Mouse (Mus musculus): ENCODE data around the gene Fancg. TPM values are rescaled to one million over a fixed set of nuclear protein-coding genes. Genes with fewer than 3 reads are reported as not detected.

Gene Fancg
- polyA plus RNA-seq, 1 experiment from 2014 or later: 26.8 TPM

Other genes starting within 250 kb of the Fancg start
- not detected in 2 replicates for gene Ccl21a, start 236.5 kb downstream of the Fancg start, polyA plus RNA-seq (2016; fragmentation: Nextera tagmentation; extraction: Ambion mirVana)
- gene Fam205a1, start 156.6 kb downstream of the Fancg start, polyA plus RNA-seq (2016; fragmentation: Nextera tagmentation; extraction: Ambion mirVana): not detected in 2 replicates
- gene Gm12394, start 153.7 kb downstream of the Fancg start, polyA plus RNA-seq (2016; fragmentation: Nextera tagmentation; extraction: Ambion mirVana): 0.06 TPM in 1 of 2 replicates, not detected in the other
- gene Fam205c, start 136.3 kb downstream of the Fancg start, polyA plus RNA-seq (2016; fragmentation: Nextera tagmentation; extraction: Ambion mirVana): 0.10 TPM in 1 of 2 replicates, not detected in the other
- gene Phf24, start 93.8 kb downstream of the Fancg start, polyA plus RNA-seq (2016; fragmentation: Nextera tagmentation; extraction: Ambion mirVana): 0.16 TPM in 1 of 2 replicates, not detected in the other
- gene Dnajb5, start 60.7 kb downstream of the Fancg start, polyA plus RNA-seq (2016; fragmentation: Nextera tagmentation; extraction: Ambion mirVana): 7.0 and 8.8 TPM in 2 replicates
- 0.51 and 0.87 TPM in 2 replicates for gene 1700022I11Rik, start 40.9 kb downstream of the Fancg start, polyA plus RNA-seq (2016; fragmentation: Nextera tagmentation; extraction: Ambion mirVana)
- 650 and 691 TPM in 2 replicates for gene Vcp, start 10.0 kb downstream of the Fancg start, polyA plus RNA-seq (2016; fragmentation: Nextera tagmentation; extraction: Ambion mirVana)
- 21.7 and 27.5 TPM in 2 replicates for gene Pigo, start 15.3 kb upstream of the Fancg start, polyA plus RNA-seq (2016; fragmentation: Nextera tagmentation; extraction: Ambion mirVana)
- gene Stoml2, start 21.2 kb upstream of the Fancg start, polyA plus RNA-seq (2016; fragmentation: Nextera tagmentation; extraction: Ambion mirVana): 484 and 538 TPM in 2 replicates
- 6.6 and 8.5 TPM in 2 replicates for gene Fam214b, start 35.7 kb upstream of the Fancg start, polyA plus RNA-seq (2016; fragmentation: Nextera tagmentation; extraction: Ambion mirVana)
- gene Unc13b, start 48.4 kb upstream of the Fancg start, polyA plus RNA-seq (2016; fragmentation: Nextera tagmentation; extraction: Ambion mirVana): 0.92 and 2.1 TPM in 2 replicates